Mouse (Mus musculus) brown adipose tissue, adult 24 weeks (tissue): Measurements from ENCODE around the gene Slc44a4. TPM values are rescaled to one million over a fixed set of nuclear protein-coding genes. Genes with fewer than 3 reads are reported as not detected.
"Not testable (repeated sequence)": the region's sequence is repeated elsewhere in the genome, so short reads cannot be mapped to it uniquely, and the experiment has no call there.

Experiments
- H3K27ac ChIP-seq: fragments of 200-500 bp; replicated peaks from 2 replicates; pipeline ENCODE4 v1.5.1; 2012; ENCODE audit warnings: low read depth, mild to moderate bottlenecking, low read length
- H3K4me1 ChIP-seq: fragments of 200-500 bp; 2 replicates; pipeline ENCODE4 v1.6.1; 2012; ENCODE audit warnings: low read length, mixed read lengths; ENCODE audit not compliant: control insufficient read depth, insufficient read depth, insufficient read length
- H3K4me3 ChIP-seq: fragments of 200-500 bp; 2 replicates; pipeline ENCODE4 v1.5.1; 2012; ENCODE audit warnings: low read depth, mild to moderate bottlenecking, low read length, moderate library complexity; ENCODE audit not compliant: insufficient read depth
- polyA plus RNA-seq: library from polyadenylated mRNA; stranded (reverse); fragments of >200 nt; gene quantifications from 2 replicates; pipeline ENCODE4 v1.2.4, GENCODE M21; 2012; ENCODE audit not compliant: missing spikeins, insufficient read depth, insufficient read length

The Slc44a4 gene
- polyA plus RNA-seq, 1 experiment: not detected

DNA sequence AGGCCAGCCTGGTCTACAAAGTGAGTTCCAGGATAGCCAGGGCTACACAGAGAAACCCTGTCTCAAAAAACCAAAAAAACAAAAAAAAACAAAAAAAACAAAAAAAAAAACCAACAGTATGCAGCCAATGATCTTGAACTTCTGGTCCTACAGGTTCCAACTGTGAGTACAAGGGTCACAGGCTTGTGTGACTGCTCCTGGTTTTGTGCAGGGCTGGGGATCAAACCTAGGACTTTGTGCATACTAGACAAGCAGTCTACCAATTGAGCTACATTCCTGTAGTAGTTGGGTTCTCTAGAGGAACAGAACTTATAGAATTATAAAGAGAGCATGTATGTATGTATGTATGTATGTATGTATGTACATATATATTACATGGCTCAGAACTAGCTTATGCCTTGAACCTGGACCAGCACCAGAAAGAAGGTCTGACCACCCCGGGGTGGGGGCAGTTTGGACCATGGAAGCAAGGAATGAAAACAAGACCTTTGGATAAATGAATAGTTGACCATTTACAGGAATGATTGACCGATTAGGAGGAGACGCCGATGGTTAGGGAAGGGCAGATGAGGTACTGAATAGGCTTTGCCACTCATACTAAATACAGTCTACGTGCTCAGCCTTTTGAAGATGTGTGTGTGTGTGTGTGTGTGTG lies 32.3 kb downstream of the Slc44a4 start:
- Histone ChIP-seq H3K27ac (no peak overlapping the region), H3K4me1 (peaks cover 3% of the 10 kb centered on the region), H3K4me3 (no peak overlapping the region)

GRCm38 (mm10) chr17:34947606-34948005 lies 33.3 kb downstream of the Slc44a4 start:
- H3K27ac ChIP-seq: no peak overlapping the region
- H3K4me1 ChIP-seq: peaks cover 3% of the 10 kb centered on the region; the same call in 1 of the 2 replicates
- H3K4me3 ChIP-seq: no peak overlapping the region

GRCm38 (mm10) chr17:34948721-34949552 lies 34.7 kb downstream of the Slc44a4 start:
- H3K27ac ChIP-seq, H3K4me1 ChIP-seq, H3K4me3 ChIP-seq: not testable (repeated sequence)

DNA sequence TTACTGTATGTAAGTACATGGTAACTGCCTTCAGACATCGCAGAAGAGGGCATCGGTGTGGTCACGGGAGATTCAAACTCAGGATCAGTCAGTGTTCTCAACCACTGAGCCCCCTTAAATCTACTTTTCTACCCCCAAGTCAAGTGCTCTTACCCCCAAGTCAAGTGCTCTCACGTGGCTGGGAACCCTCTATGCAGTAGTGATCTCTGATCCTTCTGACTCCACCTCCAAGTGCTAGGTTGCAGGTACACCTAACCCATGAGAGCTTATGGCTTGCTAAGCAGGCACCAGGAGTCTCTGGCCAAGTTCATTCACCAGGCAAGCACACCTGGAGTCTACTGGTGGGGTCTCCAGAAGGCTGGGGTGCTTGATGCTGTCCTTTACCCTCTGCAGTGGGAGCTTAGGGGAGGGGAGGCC lies 35.3 kb downstream of the Slc44a4 start:
- H3K27ac ChIP-seq: no peak overlapping the region
- H3K4me3 ChIP-seq: no peak overlapping the region
- no peaks in the 10 kb centered on the region for H3K4me1 ChIP-seq

DNA sequence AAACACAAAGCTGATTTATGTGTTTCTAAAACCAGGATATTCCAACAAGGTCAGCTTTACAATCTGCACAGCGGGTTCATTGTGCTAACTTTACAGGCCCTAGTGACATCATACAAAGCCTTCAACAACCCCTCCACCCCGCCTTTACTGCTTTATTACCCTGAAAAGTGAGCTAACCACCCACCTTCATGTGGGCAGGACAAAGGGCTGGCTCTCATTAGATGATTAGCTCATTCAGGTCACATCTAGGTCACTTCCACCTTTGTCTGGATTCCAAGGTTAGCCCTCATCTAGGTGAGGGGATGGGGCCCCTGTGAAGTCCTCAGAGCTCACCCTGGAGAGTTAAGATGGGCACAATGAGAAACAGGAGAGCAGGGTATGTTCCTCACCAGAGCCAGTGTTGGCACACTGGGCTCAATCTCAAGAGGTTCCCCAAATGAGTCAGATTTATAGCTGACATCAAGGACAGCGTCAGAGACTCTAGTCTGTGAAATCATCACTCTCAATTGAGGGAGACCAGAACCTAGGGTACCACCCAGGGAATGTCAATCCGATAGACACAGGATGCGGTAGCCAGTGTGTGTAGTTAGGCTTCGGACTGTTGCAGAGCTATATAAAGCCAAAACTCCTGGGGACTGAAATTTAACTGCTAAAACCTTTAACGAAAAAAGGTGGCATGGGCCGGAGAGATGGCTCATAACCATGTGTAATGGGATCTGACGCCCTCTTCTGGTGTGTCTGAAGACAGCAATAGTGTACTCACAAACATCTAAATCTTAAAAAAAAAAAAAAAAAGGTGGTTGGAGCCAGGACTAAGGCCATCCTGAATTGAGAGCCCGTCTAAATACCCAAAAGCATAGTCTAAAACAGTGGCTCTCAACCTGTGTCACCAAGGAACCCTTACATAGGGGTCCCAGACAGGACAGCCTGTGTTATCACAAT lies 36.5 kb downstream of the Slc44a4 start:
- Histone ChIP-seq H3K27ac (no peak overlapping the region), H3K4me1 (no peaks in the 10 kb centered on the region), H3K4me3 (peak overlapping the region; percentile 98)

- peak overlapping the region; percentile 73 for H3K27ac ChIP-seq
These were observed 37.5 kb downstream of the Slc44a4 start for GRCm38 (mm10) chr17:34951636-34952377.

GRCm38 (mm10) chr17:34952378-34953040 lies 38.2 kb downstream of the Slc44a4 start:
- peak overlapping the region; percentile 98 for H3K4me3 ChIP-seq
- peak overlapping the region; percentile 80 for H3K27ac ChIP-seq
- no peaks in the 10 kb centered on the region; the same call in 1 of the 2 replicates for H3K4me1 ChIP-seq

More at GRCm38 (mm10) chr17:34951636-34952377, 37.5 kb downstream of the Slc44a4 start:
- H3K4me1 ChIP-seq: no peaks in the 10 kb centered on the region
- H3K4me3 ChIP-seq: peak overlapping the region; percentile 98

DNA sequence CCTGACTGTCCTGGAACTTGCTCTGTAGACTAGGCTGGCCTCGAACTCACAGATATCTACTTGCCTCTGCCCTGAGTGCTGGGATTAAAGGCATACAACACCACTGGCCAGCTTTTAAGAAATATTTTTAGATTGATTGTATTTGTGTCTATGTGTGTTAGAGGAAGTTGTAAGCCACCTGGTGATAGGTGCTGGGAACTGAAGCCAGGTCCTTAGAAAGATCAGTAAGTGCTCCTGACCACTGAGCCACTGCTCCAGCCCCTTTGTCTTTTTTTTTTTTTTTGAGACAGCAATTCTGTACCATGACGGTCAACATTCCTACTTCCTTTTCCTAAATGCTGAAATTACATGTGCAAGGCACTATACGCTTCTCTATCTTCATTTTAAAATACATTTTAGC lies 39.0 kb downstream of the Slc44a4 start:
- Histone ChIP-seq H3K27ac (no peak overlapping the region), H3K4me1 (no peaks in the 10 kb centered on the region; the same call in 1 of the 2 replicates), H3K4me3 (no peak overlapping the region)

GRCm38 (mm10) chr17:34953904-34954303 lies 39.6 kb downstream of the Slc44a4 start:
- H3K4me1 ChIP-seq: no peaks in the 10 kb centered on the region; the same call in 1 of the 2 replicates
- H3K4me3 ChIP-seq: no peak overlapping the region
- H3K27ac ChIP-seq: no peak overlapping the region

- H3K4me3 ChIP-seq: no peak overlapping the region
- H3K4me1 ChIP-seq: no peaks in the 10 kb centered on the region; the same call in 1 of the 2 replicates
- H3K27ac ChIP-seq: no peak overlapping the region
These were observed 40.6 kb downstream of the Slc44a4 start for GRCm38 (mm10) chr17:34954831-34955230.

DNA sequence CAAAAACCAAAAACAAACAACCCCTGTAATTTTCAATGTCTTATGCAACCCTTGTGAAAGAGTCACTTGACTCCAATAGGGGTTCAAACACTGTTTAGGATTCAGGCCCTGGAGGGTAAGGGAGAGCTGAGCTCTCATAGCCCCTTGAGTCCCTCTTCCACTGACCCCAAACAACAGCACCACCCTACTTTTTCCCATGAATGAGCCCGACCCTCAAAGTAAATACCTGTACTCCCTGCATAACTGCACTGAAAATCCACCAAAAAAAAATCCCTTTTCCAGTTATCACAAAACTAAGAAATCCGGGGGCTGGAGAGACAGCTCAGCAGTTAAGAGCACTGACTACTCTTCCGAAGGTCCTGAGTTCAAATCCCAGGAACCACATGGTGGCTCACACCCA lies 41.6 kb downstream of the Slc44a4 start:
- Histone ChIP-seq H3K4me1 (no peaks in the 10 kb centered on the region; the same call in 1 of the 2 replicates), H3K4me3 (no peak overlapping the region), H3K27ac (no peak overlapping the region)

DNA sequence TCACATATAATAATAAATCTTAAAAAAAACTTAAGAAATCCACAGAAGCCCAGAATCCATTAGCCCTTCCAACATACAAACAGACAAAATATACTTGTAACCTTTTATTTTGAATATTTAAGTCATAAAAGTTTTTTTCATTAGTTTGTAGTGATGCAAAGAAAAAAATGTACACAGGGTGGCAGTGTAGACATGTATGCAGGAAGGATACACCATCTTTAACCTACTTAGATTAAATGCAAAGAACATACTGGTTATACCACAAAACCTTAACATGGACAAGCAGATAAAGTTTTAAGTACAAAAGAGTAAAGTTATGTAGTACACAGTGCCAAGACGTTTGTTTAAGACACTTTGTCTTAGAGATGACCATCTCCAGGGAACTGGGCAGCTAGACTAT lies 42.1 kb downstream of the Slc44a4 start:
- Histone ChIP-seq H3K4me1 (no peaks in the 10 kb centered on the region; the same call in 1 of the 2 replicates), H3K4me3 (no peak overlapping the region), H3K27ac (no peak overlapping the region)

DNA sequence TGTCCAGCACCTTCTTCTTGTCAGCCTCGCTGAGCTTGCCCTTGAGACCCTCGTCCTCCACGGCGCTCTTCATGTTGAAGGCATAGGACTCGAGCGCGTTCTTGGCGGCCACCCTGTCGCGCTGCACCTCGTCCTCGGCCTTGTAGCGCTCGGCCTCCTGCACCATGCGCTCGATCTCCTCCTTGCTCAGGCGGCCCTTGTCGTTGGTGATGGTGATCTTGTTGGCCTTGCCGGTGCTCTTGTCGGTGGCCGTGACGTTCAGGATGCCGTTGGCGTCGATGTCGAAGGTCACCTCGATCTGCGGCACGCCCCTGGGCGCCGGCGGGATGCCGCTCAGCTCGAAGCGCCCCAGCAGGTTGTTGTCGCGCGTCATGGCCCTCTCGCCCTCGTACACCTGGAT lies 43.0 kb downstream of the Slc44a4 start:
- H3K4me1 ChIP-seq, H3K27ac ChIP-seq: not testable (repeated sequence)
- H3K4me3 ChIP-seq: peak overlapping the region; percentile 27; the same call in 1 of the 2 replicates

DNA sequence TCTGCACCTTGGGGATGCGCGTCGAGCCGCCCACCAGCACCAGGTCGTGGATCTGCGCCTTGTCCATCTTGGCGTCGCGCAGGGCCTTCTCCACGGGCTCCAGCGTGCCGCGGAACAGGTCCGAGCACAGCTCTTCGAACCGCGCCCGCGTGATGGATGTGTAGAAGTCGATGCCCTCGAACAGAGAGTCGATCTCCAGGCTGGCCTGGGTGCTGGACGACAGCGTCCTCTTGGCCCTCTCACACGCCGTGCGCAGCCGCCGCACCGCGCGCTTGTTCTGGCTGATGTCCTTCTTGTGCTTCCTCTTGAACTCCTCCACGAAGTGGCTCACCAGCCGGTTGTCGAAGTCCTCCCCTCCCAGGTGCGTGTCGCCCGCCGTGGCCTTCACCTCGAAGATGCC lies 43.7 kb downstream of the Slc44a4 start:
- H3K4me1 ChIP-seq, H3K27ac ChIP-seq, H3K4me3 ChIP-seq: not testable (repeated sequence)
